Mouse (Mus musculus) testis, postnatal 10 days (tissue): Measurements from ENCODE around the gene Dpysl5.

Source experiments
- DNase-seq: peaks from one replicate; pipeline ENCODE4 v3.0.0; 2021; ENCODE audit warnings: low spot score

The Dpysl5 gene

DNA sequence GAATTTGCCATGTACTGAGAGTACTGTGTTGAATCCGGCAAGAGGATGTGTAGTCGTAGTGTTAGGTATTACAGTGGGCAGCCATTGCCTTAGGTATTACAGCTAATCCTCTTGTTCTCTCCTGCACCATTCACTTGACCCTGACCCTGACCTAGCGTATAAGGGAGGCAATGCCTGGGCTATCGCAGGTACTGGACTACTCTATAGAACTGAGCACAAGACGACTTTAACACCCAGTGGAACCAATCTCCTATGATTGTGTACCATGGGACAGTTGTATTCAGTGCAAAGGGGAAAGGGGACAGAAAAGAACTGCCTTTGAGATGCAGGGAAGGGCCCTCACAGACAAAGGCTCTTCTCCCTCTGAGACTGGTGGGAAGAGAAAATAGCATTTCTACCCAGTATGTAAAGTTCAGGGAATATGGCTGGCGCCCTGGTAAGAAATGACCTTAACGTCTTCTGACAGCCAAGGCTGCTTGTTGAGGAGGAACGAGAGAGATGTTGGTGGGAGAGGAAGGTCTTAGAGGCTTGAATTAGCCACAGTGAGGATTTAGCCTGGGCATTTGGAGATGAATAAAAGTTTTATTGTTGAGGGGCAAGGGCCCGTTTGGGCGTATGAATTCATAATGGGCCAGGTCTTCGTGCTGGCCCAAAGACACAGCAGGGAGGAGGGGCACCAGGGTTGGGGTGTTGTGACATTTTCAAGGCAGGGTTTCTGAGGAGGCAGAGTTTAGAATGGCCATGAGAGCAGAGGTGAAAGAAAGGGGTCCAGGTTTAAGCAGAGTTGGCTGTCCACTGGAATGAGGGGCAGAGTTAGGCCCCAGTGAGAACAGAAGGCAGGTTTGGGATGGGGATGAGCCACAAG, 113.0 kb downstream of the Dpysl5 start:
- no peak for DNase-seq

DNA sequence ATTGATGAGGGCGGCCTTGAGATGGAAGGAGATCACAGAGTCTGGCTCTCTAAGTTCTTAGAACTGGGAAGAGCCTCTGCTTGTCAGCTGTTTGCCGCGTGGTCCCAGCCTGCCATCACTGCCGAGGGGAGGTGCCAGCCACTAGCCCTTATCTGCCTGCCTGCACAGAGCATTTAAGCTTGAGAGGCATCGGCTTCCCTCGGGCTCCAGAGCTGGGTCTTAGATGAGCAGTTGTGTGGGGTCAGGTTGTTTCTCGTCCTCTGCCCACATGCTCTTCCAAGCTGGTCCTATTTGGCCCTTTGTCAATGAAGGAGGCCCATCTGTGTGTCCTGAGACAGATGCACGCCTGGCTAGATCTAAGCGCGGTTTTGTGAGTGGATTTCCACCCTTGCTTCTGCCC, 113.8 kb downstream of the Dpysl5 start:
- DNase-seq: no peak

- no peak for DNase-seq
These were observed 114.5 kb downstream of the Dpysl5 start for GRCm38 (mm10) chr5:30825821-30826220.

GRCm38 (mm10) chr5:30833416-30833815, 122.1 kb downstream of the Dpysl5 start:
- no peak for DNase-seq

- DNase-seq: no peak
These were observed 128.4 kb downstream of the Dpysl5 start for GRCm38 (mm10) chr5:30839731-30840130.

GRCm38 (mm10) chr5:30841896-30842295, 130.5 kb downstream of the Dpysl5 start:
- no peak for DNase-seq
